Mouse (Mus musculus) midbrain, embryonic 14.5 days (tissue): ENCODE results near the gene Gm42957. TPM values are rescaled to one million over a fixed set of nuclear protein-coding genes. Genes with fewer than 3 reads are reported as not detected.
"Not testable (repeated sequence)": the region's sequence is repeated elsewhere in the genome, so short reads cannot be mapped to it uniquely, and the experiment has no call there.

ENCODE experiments used
- ATAC-seq: fragments of 200-750 bp; cut with Nextera tagmentation; 2 replicates; pipeline ENCODE4 v1.8.0; 2017; ENCODE audit warnings: moderate number of reproducible peaks, moderate library complexity; ENCODE audit not compliant: low FRiP score, low TSS enrichment
- DNase-seq: peaks from one replicate; pipeline ENCODE4 v3.0.0-alpha.2; 2015
- H3K27ac ChIP-seq: fragments of 300-500 bp; sonication (generic); replicated peaks from 2 replicates; pipeline ENCODE4 v1.5.1; 2014; ENCODE audit warnings: mild to moderate bottlenecking, low read depth, low read length, moderate library complexity
- H3K27me3 ChIP-seq: fragments of 300-500 bp; sonication (generic); 2 replicates; pipeline ENCODE4 v1.6.1; 2014; ENCODE audit warnings: low read length, control low read depth, mixed read lengths; ENCODE audit not compliant: control insufficient read depth, insufficient read depth
- H3K36me3 ChIP-seq: fragments of 300-500 bp; sonication (generic); 2 replicates; pipeline ENCODE4 v1.6.1; 2014; ENCODE audit warnings: low read length, control low read depth; ENCODE audit not compliant: control insufficient read depth, insufficient read depth
- H3K4me1 ChIP-seq: fragments of 300-500 bp; sonication (generic); 2 replicates; pipeline ENCODE4 v1.6.1; 2014; ENCODE audit warnings: mild to moderate bottlenecking, antibody characterized with exemption, low read length, control low read depth; ENCODE audit not compliant: control insufficient read depth, insufficient read depth
- H3K4me2 ChIP-seq: fragments of 300-500 bp; sonication (generic); 2 replicates; pipeline ENCODE4 v1.6.1; 2014; ENCODE audit warnings: mild to moderate bottlenecking, low read length, moderate library complexity
- H3K4me3 ChIP-seq: fragments of 300-500 bp; sonication (generic); replicated peaks from 2 replicates; pipeline ENCODE4 v1.5.1; 2014; ENCODE audit warnings: low read depth, low read length
- H3K9ac ChIP-seq: fragments of 300-500 bp; sonication (generic); replicated peaks from 2 replicates; pipeline ENCODE4 v1.6.1; 2014; ENCODE audit warnings: mild to moderate bottlenecking, low read length, moderate library complexity
- H3K9me3 ChIP-seq: fragments of 300-500 bp; sonication (generic); 2 replicates; pipeline ENCODE4 v1.6.1; 2016; ENCODE audit warnings: low read length, control low read depth, mixed read lengths; ENCODE audit not compliant: control insufficient read depth
- WGBS: fragments of 180-500 bp; shearing (Covaris S2); extraction: QIAGEN DNeasy Blood & Tissue Kit; methylation state at CpG from one replicate; pipeline ENCODE4 v1.1.7; 2014; 5-methylcytosine and 5-hydroxymethylcytosine counted together
- polyA plus RNA-seq: library from polyadenylated mRNA; unstranded; fragments of >200 nt; fragmentation: Nextera tagmentation; extraction: Ambion mirVana; gene quantifications from 2 replicates; pipeline ENCODE4 v1.2.1, GENCODE M21; 2014

The Gm42957 gene
- polyA plus RNA-seq, 1 experiment from 2014 or later = not detected

DNA sequence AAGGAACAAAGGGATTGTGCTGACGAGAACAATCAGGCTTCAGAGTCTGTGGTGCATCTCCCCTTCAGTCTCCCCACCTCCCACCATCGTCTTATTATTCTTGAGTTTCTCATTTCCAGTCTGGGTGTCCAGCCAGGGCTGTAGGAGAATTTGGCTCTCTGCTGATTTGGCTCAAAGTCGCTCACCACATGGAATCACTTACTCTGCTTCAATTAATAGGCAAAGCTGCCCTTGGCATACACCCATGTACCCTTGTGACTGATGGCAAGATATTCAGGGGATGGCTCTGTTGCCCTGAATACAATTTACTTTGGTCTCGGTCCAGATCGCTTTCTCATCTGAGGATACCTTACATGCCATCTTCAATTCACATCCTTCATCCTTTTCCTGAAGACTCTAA lies 32.0 kb upstream of the Gm42957 start:
- DNase-seq (peak; percentile 59), ATAC-seq (no peak)
- H3K9ac ChIP-seq = peak overlapping the region; percentile 92
- no peaks in the 10 kb centered on the region for H3K9me3 ChIP-seq
- H3K27ac ChIP-seq = peak overlapping the region; percentile 95
- WGBS = 33% methylated on average over 5 of the region's 5 CpGs
- peak overlapping the region; percentile 69 for H3K4me3 ChIP-seq
- H3K36me3 ChIP-seq = no peaks in the 10 kb centered on the region
- H3K27me3 ChIP-seq = no peaks in the 10 kb centered on the region
- H3K4me2 ChIP-seq = peak overlapping the region; percentile 87
- peaks cover 49% of the 10 kb centered on the region for H3K4me1 ChIP-seq

DNA sequence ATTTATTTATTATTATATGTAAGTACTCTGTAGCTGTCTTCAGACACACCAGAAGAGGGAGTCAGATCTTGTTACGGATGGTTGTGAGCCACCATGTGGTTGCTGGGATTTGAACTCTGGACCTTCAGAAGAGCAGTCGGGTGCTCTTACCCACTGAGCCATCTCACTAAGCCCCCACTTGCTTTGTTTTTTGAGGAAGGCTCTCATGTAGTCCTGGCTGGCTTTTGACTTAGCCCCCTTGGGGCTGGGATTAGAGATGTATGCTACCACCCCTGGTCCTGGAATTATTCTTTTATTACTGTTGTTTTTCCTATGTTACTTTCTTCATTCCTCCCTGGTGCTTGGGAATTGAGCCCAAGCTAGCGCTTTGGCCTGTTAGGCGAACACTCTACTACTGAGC lies 29.3 kb upstream of the Gm42957 start:
- H3K36me3 ChIP-seq, H3K4me3 ChIP-seq, H3K4me2 ChIP-seq, ATAC-seq, DNase-seq, H3K27ac ChIP-seq, H3K9me3 ChIP-seq, H3K9ac ChIP-seq, H3K27me3 ChIP-seq: not testable (repeated sequence)
- H3K4me1 ChIP-seq = peaks cover 33% of the 10 kb centered on the region
- WGBS = 81% methylated on average over 3 of the region's 4 CpGs

- DNase-seq = no peak
- Histone ChIP-seq H3K9me3 (no peaks in the 10 kb centered on the region), H3K4me3 (no peak overlapping the region)
Measured at GRCm38 (mm10) chr3:96606618-96607017, 28.7 kb upstream of the Gm42957 start.

DNA sequence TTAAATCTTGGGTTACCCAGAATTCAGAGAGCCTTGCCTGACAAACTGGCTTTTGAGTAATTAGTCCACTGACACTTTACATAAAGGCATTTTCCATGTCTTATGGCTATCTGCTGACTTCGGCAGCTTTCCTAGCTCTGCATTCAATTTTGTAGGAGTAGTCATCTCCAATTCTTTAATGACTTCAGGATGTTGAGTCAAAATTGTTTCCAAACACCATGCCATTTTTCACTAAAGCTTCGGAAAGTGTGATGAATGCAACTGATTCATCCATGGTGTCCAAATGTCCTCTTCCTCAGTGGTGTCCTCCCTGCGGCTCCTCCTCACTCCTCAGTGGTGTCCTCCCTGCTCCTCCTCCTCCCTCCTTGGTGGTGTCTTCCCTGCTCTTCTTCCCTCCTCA lies 17.3 kb upstream of the Gm42957 start:
- peaks cover 67% of the 10 kb centered on the region for H3K36me3 ChIP-seq
- no peak overlapping the region for H3K4me3 ChIP-seq
- H3K4me1 ChIP-seq = no peaks in the 10 kb centered on the region
- WGBS = 96% methylated on average over 3 of the region's 3 CpGs
- H3K9ac ChIP-seq = no peak overlapping the region
- DNase-seq (no peak), ATAC-seq (no peak)
- H3K27ac ChIP-seq = no peak overlapping the region
- H3K4me2 ChIP-seq = no peak overlapping the region
- no peaks in the 10 kb centered on the region for H3K9me3 ChIP-seq
- no peaks in the 10 kb centered on the region for H3K27me3 ChIP-seq

More at GRCm38 (mm10) chr3:96606618-96607017, 28.7 kb upstream of the Gm42957 start:
- H3K9ac ChIP-seq = no peak overlapping the region
- no peak overlapping the region for H3K27ac ChIP-seq
- 0 out of 2 replicates have a peak, but pooled peaks cover 3% of the 10 kb centered on the region for H3K36me3 ChIP-seq
- ATAC-seq = no peak
- 89% methylated on average over 4 of the region's 4 CpGs for WGBS
- H3K4me2 ChIP-seq = no peak overlapping the region
- H3K27me3 ChIP-seq = no peaks in the 10 kb centered on the region
- H3K4me1 ChIP-seq = peaks cover 33% of the 10 kb centered on the region

DNA sequence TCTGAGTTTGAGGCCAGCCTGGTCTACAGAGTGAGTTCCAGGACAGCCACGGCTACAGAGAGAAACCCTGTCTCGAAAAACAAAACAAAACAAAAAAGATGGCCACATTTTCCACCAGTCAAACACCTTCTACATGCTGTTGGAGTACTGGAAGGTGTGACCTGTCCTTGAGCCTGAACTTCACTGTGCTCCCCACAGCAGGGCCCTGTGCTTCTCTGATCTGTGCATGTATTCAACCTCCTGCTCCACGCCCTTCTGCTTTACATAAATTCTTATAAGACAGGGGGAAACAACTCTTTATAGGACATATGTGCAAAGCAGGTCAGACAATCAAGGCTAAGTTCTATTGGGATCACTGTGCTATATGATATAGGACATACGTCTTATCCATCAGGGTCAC lies 12.1 kb upstream of the Gm42957 start:
- no peak for DNase-seq
- H3K4me3 ChIP-seq = no peak overlapping the region
- ATAC-seq = no peak
- no peaks in the 10 kb centered on the region for H3K27me3 ChIP-seq
- no peak overlapping the region for H3K4me2 ChIP-seq
- H3K27ac ChIP-seq = no peak overlapping the region
- 96% methylated on average over 4 of the region's 4 CpGs for WGBS
- H3K4me1 ChIP-seq = no peaks in the 10 kb centered on the region
- H3K9ac ChIP-seq = no peak overlapping the region
- no peaks in the 10 kb centered on the region for H3K9me3 ChIP-seq
- H3K36me3 ChIP-seq = peaks cover 66% of the 10 kb centered on the region

- Histone ChIP-seq H3K4me2 (peak within 1 kb of the TSS; percentile 79), H3K9ac (peak within 1 kb of the TSS; percentile 59), H3K27ac (peak within 1 kb of the TSS; percentile 75), H3K9me3 (no peaks in the 10 kb centered on the region), H3K27me3 (no peaks in the 10 kb centered on the region), H3K4me1 (peaks cover 16% of the 10 kb centered on the region; the same call in 1 of the 2 replicates), H3K36me3 (peaks cover 39% of the 10 kb centered on the region), H3K4me3 (peak within 1 kb of the TSS; percentile 72)
- DNase-seq (peak; percentile 100), ATAC-seq (peak; percentile 93)
- WGBS = under 1% methylated on average over 48 of the region's 48 CpGs
Measured at GRCm38 (mm10) chr3:96629729-96630600, 5.3 kb upstream of the Gm42957 start, which contains the start of gene Rbm8a. TSS of gene Rbm8a (plus strand) at chr3:96629933.

DNA sequence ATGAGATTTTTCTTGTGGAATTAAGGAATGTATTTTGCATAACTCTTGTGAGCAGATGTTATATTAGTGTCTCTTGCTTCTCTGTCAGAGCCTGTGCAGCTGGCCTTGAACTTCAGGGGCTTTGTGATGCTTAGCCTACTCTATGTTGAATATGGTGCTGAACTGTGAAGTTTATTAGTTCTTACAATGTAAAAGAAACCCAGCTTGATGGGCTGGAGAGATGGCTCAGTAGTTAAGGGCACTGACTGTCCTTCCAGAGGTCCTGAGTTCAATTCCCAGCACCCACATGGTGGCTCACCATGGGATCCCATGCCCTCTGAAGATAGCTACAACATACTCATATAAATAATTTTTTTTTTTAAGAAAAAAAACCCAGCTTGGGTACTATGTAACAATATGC lies 3.2 kb upstream of the Gm42957 start:
- no peak for DNase-seq
- H3K4me1 ChIP-seq = peaks cover 23% of the 10 kb centered on the region
- no peak overlapping the region for H3K27ac ChIP-seq
- no peaks in the 10 kb centered on the region for H3K9me3 ChIP-seq
- H3K4me2 ChIP-seq = no peak overlapping the region
- no peak overlapping the region for H3K4me3 ChIP-seq
- no peak for ATAC-seq
- H3K9ac ChIP-seq = no peak overlapping the region
- no peaks in the 10 kb centered on the region for H3K27me3 ChIP-seq
- peaks cover 26% of the 10 kb centered on the region for H3K36me3 ChIP-seq

- Histone ChIP-seq H3K4me3 (no peak overlapping the region), H3K9ac (no peak overlapping the region), H3K27me3 (no peaks in the 10 kb centered on the region), H3K27ac (no peak overlapping the region), H3K36me3 (peaks cover 35% of the 10 kb centered on the region), H3K4me1 (peaks cover 23% of the 10 kb centered on the region), H3K9me3 (no peaks in the 10 kb centered on the region), H3K4me2 (no peak overlapping the region)
- ATAC-seq (no peak), DNase-seq (no peak)
- WGBS = 79% methylated on average over 1 of the region's 1 CpGs
Measured at GRCm38 (mm10) chr3:96634015-96634414, 1.3 kb upstream of the Gm42957 start.

- Histone ChIP-seq H3K4me1 (peaks cover 14% of the 10 kb centered on the region), H3K4me2 (peak overlapping the region; percentile 79), H3K9ac (peak overlapping the region; percentile 97), H3K36me3 (peaks cover 46% of the 10 kb centered on the region), H3K9me3 (no peaks in the 10 kb centered on the region), H3K4me3 (peak overlapping the region; percentile 85), H3K27ac (peak overlapping the region; percentile 89), H3K27me3 (no peaks in the 10 kb centered on the region)
- ATAC-seq (no peak), DNase-seq (no peak)
- WGBS = 11% methylated on average over 15 of the region's 15 CpGs
Measured at GRCm38 (mm10) chr3:96635906-96636305, 632 bp downstream of the Gm42957 start.
